Mouse (Mus musculus) heart, postnatal 0 days (tissue): Measurements from ENCODE around the gene Hnf1b.

Experiments used
- CTCF ChIP-seq: IDR thresholded peaks from 2 replicates; pipeline ENCODE4 v1.5.1; 2016; ENCODE audit warnings: antibody characterized with exemption, control low read depth, low read depth
- EP300 ChIP-seq: IDR thresholded peaks from 2 replicates; pipeline ENCODE4 v1.6.1; 2016; ENCODE audit warnings: antibody characterized with exemption, low read depth

DNA sequence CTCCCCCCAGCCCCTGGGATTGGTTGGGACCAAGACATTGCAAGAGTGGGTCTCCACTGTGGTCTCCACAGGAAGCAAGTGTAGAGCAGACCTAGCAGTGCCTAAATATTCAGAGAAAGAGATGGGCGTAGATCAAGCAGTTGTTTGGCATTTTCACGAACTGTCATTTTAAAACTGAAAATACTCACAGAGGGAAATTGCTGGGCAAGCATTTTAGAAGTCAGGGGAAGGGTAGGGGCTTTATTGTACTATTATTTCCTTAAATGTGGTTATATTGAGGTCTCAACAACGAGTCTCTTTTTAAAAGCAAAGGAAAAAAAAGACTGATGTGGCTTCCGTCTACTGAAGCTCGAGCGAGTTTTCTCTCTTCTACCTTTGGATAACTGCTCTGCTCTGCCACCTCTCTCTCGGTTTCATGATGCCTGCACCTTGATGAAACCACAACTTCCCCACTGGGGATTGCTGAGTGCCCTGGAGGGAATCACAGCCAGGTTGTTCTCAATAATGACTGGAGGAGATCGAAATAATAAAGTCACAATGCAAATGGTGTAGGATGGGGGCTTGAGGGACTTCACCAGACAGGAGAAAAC is 21.2 kb upstream of the Hnf1b start:
- TF ChIP-seq EP300 (no peak), CTCF (no peak)
